Mouse (Mus musculus) lung, postnatal 0 days (tissue): Measurements from ENCODE around the gene Arl8b.

Source experiments
- CTCF ChIP-seq: IDR thresholded peaks from 2 replicates; pipeline ENCODE4 v1.5.1; 2016; ENCODE audit warnings: antibody characterized with exemption, mild to moderate bottlenecking
- EP300 ChIP-seq: IDR thresholded peaks from 2 replicates; pipeline ENCODE4 v1.6.1; 2016; ENCODE audit warnings: antibody characterized with exemption, mild to moderate bottlenecking, control low read depth

GRCm38 (mm10) chr6:108805194-108805593, 22.3 kb downstream of the Arl8b start:
- no peak for TF ChIP-seq CTCF
- no peak for TF ChIP-seq EP300
